Mouse (Mus musculus) lung, postnatal 0 days (tissue): ENCODE data around the gene Ppfia2. TPM values are rescaled to one million over a fixed set of nuclear protein-coding genes. Genes with fewer than 3 reads are reported as not detected.

Experiments
- ATAC-seq: fragments of 200-750 bp; cut with Nextera tagmentation; 2 replicates; pipeline ENCODE4 v1.8.0; 2017; ENCODE audit warnings: moderate library complexity
- DNase-seq: peaks from one replicate; pipeline ENCODE4 v3.0.0-alpha.2; 2016; ENCODE audit warnings: low spot score
- H3K27ac ChIP-seq: fragments of 300-500 bp; sonication (generic); 2 replicates; pipeline ENCODE4 v1.5.1; 2014; ENCODE audit warnings: antibody characterized with exemption, mild to moderate bottlenecking, low read length, mixed read lengths
- H3K27me3 ChIP-seq: fragments of 300-500 bp; sonication (generic); replicated peaks from 2 replicates; pipeline ENCODE4 v1.6.1; 2014; ENCODE audit warnings: low read length, mixed read lengths; ENCODE audit not compliant: insufficient read depth
- H3K36me3 ChIP-seq: fragments of 300-500 bp; sonication (generic); 2 replicates; pipeline ENCODE4 v1.6.1; 2014; ENCODE audit warnings: low read length, mixed read lengths; ENCODE audit not compliant: insufficient read depth
- H3K4me1 ChIP-seq: fragments of 300-500 bp; sonication (generic); 2 replicates; pipeline ENCODE4 v1.6.1; 2014; ENCODE audit warnings: antibody characterized with exemption, low read depth, low read length, mixed read lengths; ENCODE audit not compliant: insufficient read depth
- H3K4me2 ChIP-seq: fragments of 300-500 bp; sonication (generic); replicated peaks from 2 replicates; pipeline ENCODE4 v1.6.1; 2014; ENCODE audit warnings: low read depth, mild to moderate bottlenecking, low read length, moderate library complexity, mixed read lengths
- H3K4me3 ChIP-seq: fragments of 300-500 bp; sonication (generic); 2 replicates; pipeline ENCODE4 v1.5.1; 2014; ENCODE audit warnings: low read depth, low read length
- H3K9ac ChIP-seq: fragments of 300-500 bp; sonication (generic); replicated peaks from 2 replicates; pipeline ENCODE4 v1.6.1; 2014; ENCODE audit warnings: low read depth, mild to moderate bottlenecking
- H3K9me3 ChIP-seq: fragments of 300-500 bp; sonication (generic); 2 replicates; pipeline ENCODE4 v1.6.1; 2016; ENCODE audit warnings: low read length, mixed read lengths
- CTCF ChIP-seq: IDR thresholded peaks from 2 replicates; pipeline ENCODE4 v1.5.1; 2016; ENCODE audit warnings: antibody characterized with exemption, mild to moderate bottlenecking
- EP300 ChIP-seq: IDR thresholded peaks from 2 replicates; pipeline ENCODE4 v1.6.1; 2016; ENCODE audit warnings: antibody characterized with exemption, mild to moderate bottlenecking, control low read depth
- WGBS: fragments of 180-500 bp; shearing (Covaris S2); extraction: QIAGEN DNeasy Blood & Tissue Kit; methylation state at CpG from one replicate; pipeline ENCODE4 v1.1.7; 2014; 5-methylcytosine and 5-hydroxymethylcytosine counted together
- polyA plus RNA-seq: library from polyadenylated mRNA; unstranded; fragments of >200 nt; fragmentation: Nextera tagmentation; extraction: Ambion mirVana; gene quantifications from 2 replicates; pipeline ENCODE4 v1.2.1, GENCODE M21; 2015

The Ppfia2 gene
- polyA plus RNA-seq, 1 experiment from 2014 or later, result 0.36 TPM

GRCm38 (mm10) chr10:106609177-106609981, 139.2 kb downstream of the Ppfia2 start:
- Histone ChIP-seq H3K4me1 (no peaks in the 10 kb centered on the region), H3K9ac (no peak overlapping the region), H3K9me3 (no peaks in the 10 kb centered on the region), H3K4me3 (no peak overlapping the region), H3K27ac (no peak overlapping the region), H3K27me3 (no peaks in the 10 kb centered on the region), H3K4me2 (no peak overlapping the region; the same call in 1 of the 2 replicates), H3K36me3 (no peaks in the 10 kb centered on the region)
- ATAC-seq (peak; percentile 32; the same call in 1 of the 2 replicates), DNase-seq (peak; percentile 59)
- no peak for TF ChIP-seq EP300
- peak; percentile 45 for TF ChIP-seq CTCF
- 13% methylated on average over 7 of the region's 7 CpGs for WGBS

- no peak overlapping the region for H3K27ac ChIP-seq
- no peaks in the 10 kb centered on the region for H3K4me1 ChIP-seq
- TF ChIP-seq CTCF (no peak), EP300 (no peak)
- H3K9ac ChIP-seq, result no peak overlapping the region
- WGBS, result 78% methylated on average over 3 of the region's 3 CpGs
- DNase-seq (no peak), ATAC-seq (no peak)
- H3K36me3 ChIP-seq, result no peaks in the 10 kb centered on the region
- H3K9me3 ChIP-seq, result no peaks in the 10 kb centered on the region
- no peaks in the 10 kb centered on the region for H3K27me3 ChIP-seq
- no peak overlapping the region for H3K4me2 ChIP-seq
- no peak overlapping the region for H3K4me3 ChIP-seq
These were observed 140.1 kb downstream of the Ppfia2 start for GRCm38 (mm10) chr10:106610222-106610621.

GRCm38 (mm10) chr10:106618194-106618593, 148.1 kb downstream of the Ppfia2 start:
- Histone ChIP-seq H3K4me1 (no peaks in the 10 kb centered on the region), H3K36me3 (no peaks in the 10 kb centered on the region), H3K4me2 (no peak overlapping the region), H3K4me3 (no peak overlapping the region), H3K27ac (no peak overlapping the region), H3K27me3 (no peaks in the 10 kb centered on the region), H3K9ac (no peak overlapping the region), H3K9me3 (no peaks in the 10 kb centered on the region)
- WGBS, result 60% methylated on average over 1 of the region's 1 CpGs
- TF ChIP-seq EP300 (no peak), CTCF (no peak)
- ATAC-seq, result no peak
- DNase-seq, result no peak

GRCm38 (mm10) chr10:106620952-106621351, 150.8 kb downstream of the Ppfia2 start:
- Histone ChIP-seq H3K36me3 (no peaks in the 10 kb centered on the region), H3K27me3 (no peaks in the 10 kb centered on the region), H3K4me3 (no peak overlapping the region), H3K4me2 (no peak overlapping the region), H3K27ac (no peak overlapping the region), H3K4me1 (no peaks in the 10 kb centered on the region), H3K9ac (no peak overlapping the region), H3K9me3 (no peaks in the 10 kb centered on the region)
- WGBS, result 88% methylated on average over 1 of the region's 1 CpGs
- no peak for DNase-seq
- TF ChIP-seq EP300 (no peak), CTCF (no peak)
- no peak for ATAC-seq

- no peak for ATAC-seq
- H3K36me3 ChIP-seq, result no peaks in the 10 kb centered on the region
- 77% methylated on average over 10 of the region's 10 CpGs for WGBS
These were observed 153.2 kb downstream of the Ppfia2 start for GRCm38 (mm10) chr10:106623342-106623741.

GRCm38 (mm10) chr10:106632171-106632935, 162.2 kb downstream of the Ppfia2 start:
- Histone ChIP-seq H3K36me3 (no peaks in the 10 kb centered on the region), H3K27ac (no peak overlapping the region), H3K4me1 (no peaks in the 10 kb centered on the region), H3K9ac (no peak overlapping the region), H3K4me3 (peak overlapping the region; percentile 37), H3K4me2 (peak overlapping the region; percentile 50), H3K27me3 (no peaks in the 10 kb centered on the region), H3K9me3 (no peaks in the 10 kb centered on the region)
- ATAC-seq, result no peak
- peak; percentile 6 for DNase-seq
- TF ChIP-seq EP300, result no peak
- no peak for TF ChIP-seq CTCF
- WGBS, result 26% methylated on average over 18 of the region's 18 CpGs

More at GRCm38 (mm10) chr10:106623342-106623741, 153.2 kb downstream of the Ppfia2 start:
- Histone ChIP-seq H3K9me3 (no peaks in the 10 kb centered on the region), H3K4me1 (no peaks in the 10 kb centered on the region), H3K27me3 (no peaks in the 10 kb centered on the region), H3K4me2 (no peak overlapping the region), H3K27ac (no peak overlapping the region), H3K4me3 (no peak overlapping the region), H3K9ac (no peak overlapping the region)
- no peak for TF ChIP-seq CTCF
- TF ChIP-seq EP300, result no peak
- no peak for DNase-seq
